Mouse (Mus musculus): ENCODE results near the gene Glod5. TPM values are rescaled to one million over a fixed set of nuclear protein-coding genes. Genes with fewer than 3 reads are reported as not detected.

Glod5 gene
- polyA plus RNA-seq, 1 experiment from 2014 or later = 0.68 TPM

GRCm38 (mm10) chrX:7971292-7971691, 47.0 kb downstream of the Glod5 start:
- H3K4me2 ChIP-seq (replicated peaks; ENCODE audit: low read depth, low read length) = no peak overlapping the region
- no peaks in the 10 kb centered on the region for H3K4me1 ChIP-seq (ENCODE audit: insufficient read depth, low read depth, low read length)
- H3K9me3 ChIP-seq (ENCODE audit: low read length) = no peaks in the 10 kb centered on the region
- H3K27ac ChIP-seq (ENCODE audit: low read length) = no peak overlapping the region
- no peak for DNase-seq (ENCODE audit: low spot score)
- H3K27me3 ChIP-seq (replicated peaks; ENCODE audit: insufficient read depth, low read length) = no peaks in the 10 kb centered on the region
- no peak for ATAC-seq
- WGBS = 57% methylated on average over 3 of the region's 4 CpGs
- H3K4me3 ChIP-seq (ENCODE audit: low read depth, low read length) = no peak overlapping the region
- no peak for TF ChIP-seq CTCF (IDR thresholded peaks at IDR 0.05)
- no peak for TF ChIP-seq EP300 (IDR thresholded peaks at IDR 0.05)
- H3K36me3 ChIP-seq (ENCODE audit: insufficient read depth, low read length) = no peaks in the 10 kb centered on the region
- no peak overlapping the region for H3K9ac ChIP-seq (replicated peaks; ENCODE audit: low read depth)

- Histone ChIP-seq H3K36me3 (ENCODE audit: insufficient read depth, low read length) (no peaks in the 10 kb centered on the region), H3K27ac (ENCODE audit: low read length) (no peak overlapping the region), H3K9me3 (ENCODE audit: low read length) (no peaks in the 10 kb centered on the region), H3K4me1 (ENCODE audit: insufficient read depth, low read depth, low read length) (no peaks in the 10 kb centered on the region), H3K4me3 (ENCODE audit: low read depth, low read length) (no peak overlapping the region), H3K9ac (replicated peaks; ENCODE audit: low read depth) (no peak overlapping the region), H3K27me3 (replicated peaks; ENCODE audit: insufficient read depth, low read length) (no peaks in the 10 kb centered on the region), H3K4me2 (replicated peaks; ENCODE audit: low read depth, low read length) (no peak overlapping the region)
- no peak for ATAC-seq
- DNase-seq (ENCODE audit: low spot score) = no peak
- no peak for TF ChIP-seq CTCF (IDR thresholded peaks at IDR 0.05)
- no peak for TF ChIP-seq EP300 (IDR thresholded peaks at IDR 0.05)
- WGBS = 72% methylated on average over 3 of the region's 3 CpGs
Measured at GRCm38 (mm10) chrX:7968899-7969298, 49.4 kb downstream of the Glod5 start.

GRCm38 (mm10) chrX:7968226-7968625, 50.1 kb downstream of the Glod5 start:
- Histone ChIP-seq H3K36me3 (ENCODE audit: insufficient read depth, low read length) (no peaks in the 10 kb centered on the region), H3K4me1 (ENCODE audit: insufficient read depth, low read depth, low read length) (no peaks in the 10 kb centered on the region), H3K9me3 (ENCODE audit: low read length) (no peaks in the 10 kb centered on the region), H3K4me2 (replicated peaks; ENCODE audit: low read depth, low read length) (no peak overlapping the region), H3K9ac (replicated peaks; ENCODE audit: low read depth) (no peak overlapping the region), H3K27me3 (replicated peaks; ENCODE audit: insufficient read depth, low read length) (no peaks in the 10 kb centered on the region), H3K4me3 (ENCODE audit: low read depth, low read length) (no peak overlapping the region), H3K27ac (ENCODE audit: low read length) (no peak overlapping the region)
- ATAC-seq (no peak), DNase-seq (ENCODE audit: low spot score) (no peak)
- TF ChIP-seq EP300 (IDR thresholded peaks at IDR 0.05) (no peak), CTCF (IDR thresholded peaks at IDR 0.05) (no peak)
- 60% methylated on average over 8 of the region's 8 CpGs for WGBS

- Histone ChIP-seq H3K9ac (replicated peaks; ENCODE audit: low read depth) (no peak overlapping the region), H3K9me3 (ENCODE audit: low read length) (no peaks in the 10 kb centered on the region), H3K27ac (ENCODE audit: low read length) (no peak overlapping the region), H3K4me1 (ENCODE audit: insufficient read depth, low read depth, low read length) (no peaks in the 10 kb centered on the region), H3K4me3 (ENCODE audit: low read depth, low read length) (no peak overlapping the region), H3K27me3 (replicated peaks; ENCODE audit: insufficient read depth, low read length) (no peaks in the 10 kb centered on the region), H3K4me2 (replicated peaks; ENCODE audit: low read depth, low read length) (no peak overlapping the region), H3K36me3 (ENCODE audit: insufficient read depth, low read length) (no peaks in the 10 kb centered on the region)
- TF ChIP-seq CTCF (IDR thresholded peaks at IDR 0.05) = no peak
- no peak for TF ChIP-seq EP300 (IDR thresholded peaks at IDR 0.05)
- no peak for ATAC-seq
- DNase-seq (ENCODE audit: low spot score) = no peak
- WGBS = 77% methylated on average over 5 of the region's 9 CpGs
Measured at GRCm38 (mm10) chrX:7967596-7968201, 50.6 kb downstream of the Glod5 start.

- Histone ChIP-seq H3K9ac (replicated peaks; ENCODE audit: low read depth) (no peak overlapping the region), H3K36me3 (ENCODE audit: insufficient read depth, low read length) (no peaks in the 10 kb centered on the region), H3K4me1 (ENCODE audit: insufficient read depth, low read depth, low read length) (no peaks in the 10 kb centered on the region), H3K4me3 (ENCODE audit: low read depth, low read length) (no peak overlapping the region), H3K4me2 (replicated peaks; ENCODE audit: low read depth, low read length) (no peak overlapping the region), H3K27me3 (replicated peaks; ENCODE audit: insufficient read depth, low read length) (no peaks in the 10 kb centered on the region), H3K9me3 (ENCODE audit: low read length) (no peaks in the 10 kb centered on the region), H3K27ac (ENCODE audit: low read length) (no peak overlapping the region)
- no peak for TF ChIP-seq EP300 (IDR thresholded peaks at IDR 0.05)
- no peak for TF ChIP-seq CTCF (IDR thresholded peaks at IDR 0.05)
- DNase-seq (ENCODE audit: low spot score) (no peak), ATAC-seq (no peak)
- 43% methylated on average over 4 of the region's 4 CpGs for WGBS
Measured at GRCm38 (mm10) chrX:7966161-7966560, 52.1 kb downstream of the Glod5 start.

GRCm38 (mm10) chrX:7963829-7964626, 54.3 kb downstream of the Glod5 start:
- Histone ChIP-seq H3K27ac (ENCODE audit: low read length) (no peak overlapping the region), H3K4me2 (replicated peaks; ENCODE audit: low read depth, low read length) (no peak overlapping the region), H3K36me3 (ENCODE audit: insufficient read depth, low read length) (no peaks in the 10 kb centered on the region), H3K9ac (replicated peaks; ENCODE audit: low read depth) (no peak overlapping the region), H3K4me1 (ENCODE audit: insufficient read depth, low read depth, low read length) (no peaks in the 10 kb centered on the region), H3K4me3 (ENCODE audit: low read depth, low read length) (no peak overlapping the region), H3K27me3 (replicated peaks; ENCODE audit: insufficient read depth, low read length) (no peaks in the 10 kb centered on the region), H3K9me3 (ENCODE audit: low read length) (no peaks in the 10 kb centered on the region)
- WGBS = 56% methylated on average over 7 of the region's 7 CpGs
- no peak for ATAC-seq
- no peak for DNase-seq (ENCODE audit: low spot score)
- TF ChIP-seq CTCF (IDR thresholded peaks at IDR 0.05) (no peak), EP300 (IDR thresholded peaks at IDR 0.05) (no peak)

Measured in lung, postnatal 0 days (tissue).